In genomic region chr15:101860421-101861130, GRCm38 (mm10) we compare ENCODE assay signal across 8 mouse cellular contexts. TPM values are rescaled to one million over a fixed set of nuclear protein-coding genes. Genes with fewer than 3 reads are reported as not detected.
DNase-seq lines count a peak whose midpoint lies in the region; ATAC-seq lines count a peak whose summit lies in the region.

No protein-coding gene starts in this region.

- DNase-seq in CD4-positive, CD25-positive, alpha-beta regulatory T cell, adult 2 months (ENCODE audit: low read depth, low spot score): peak; percentile 5
- peak; percentile 28 for DNase-seq in ovary, postnatal 36 days (ENCODE audit: low spot score)
- no peak for DNase-seq in ovary, adult 18-20 months (ENCODE audit: low spot score)
- peak; percentile 7 to 54 for DNase-seq in kidney, postnatal 36 days
- DNase-seq in right cerebral cortex, postnatal 25 days: no peak
- DNase-seq in layer of hippocampus, postnatal 25 days (ENCODE audit: extremely low spot score in 1 of 2, low spot score in 1 of 2): no peak
- no peak for DNase-seq in adrenal gland, postnatal 25 days

- ATAC-seq in CD4-positive, CD25-positive, alpha-beta regulatory T cell, adult 4 months: no peak

RNA-seq across cellular contexts. Expression of gene Krt77, which starts 8.9 kb away (rescaled TPM):
- not detected for polyA plus RNA-seq in CD4-positive, CD25-positive, alpha-beta regulatory T cell, adult 4 months (2017; shearing (Covaris generic))
- 10 to 100 TPM in 1 of 2 experiments, 1 to 10 TPM in 1; 9.4 to 11.3 TPM for total RNA-seq in layer of hippocampus, postnatal 25 days (2021)
- total RNA-seq in adrenal gland, postnatal 25 days (2021): not detected in 2 replicates

RNA-seq across cellular contexts. Expression of gene Krt1, which starts 10.0 kb away (rescaled TPM):
- polyA plus RNA-seq in CD4-positive, CD25-positive, alpha-beta regulatory T cell, adult 4 months (2017; shearing (Covaris generic)): not detected
- 1 to 10 TPM; 3.5 to 4.1 TPM for total RNA-seq in layer of hippocampus, postnatal 25 days (2021)
- total RNA-seq in adrenal gland, postnatal 25 days (2021): 0.15 and 0.48 TPM in 2 replicates

RNA-seq across cellular contexts. Expression of gene Krt76, which starts 32.1 kb away (rescaled TPM):
- not detected for polyA plus RNA-seq in CD4-positive, CD25-positive, alpha-beta regulatory T cell, adult 4 months (2017; shearing (Covaris generic))
- total RNA-seq in layer of hippocampus, postnatal 25 days (2021): not detected
- total RNA-seq in adrenal gland, postnatal 25 days (2021): not detected in 2 replicates

RNA-seq across cellular contexts. Expression of gene Krt2, which starts 42.6 kb away (rescaled TPM):
- not detected for polyA plus RNA-seq in CD4-positive, CD25-positive, alpha-beta regulatory T cell, adult 4 months (2017; shearing (Covaris generic))
- 1 to 10 TPM; 5.2 to 5.4 TPM for total RNA-seq in layer of hippocampus, postnatal 25 days (2021)
- not detected in 2 replicates for total RNA-seq in adrenal gland, postnatal 25 days (2021)

RNA-seq across cellular contexts. Expression of gene Krt73, which starts 58.4 kb away (rescaled TPM):
- polyA plus RNA-seq in CD4-positive, CD25-positive, alpha-beta regulatory T cell, adult 4 months (2017; shearing (Covaris generic)): not detected
- total RNA-seq in layer of hippocampus, postnatal 25 days (2021): 1 to 10 TPM; 7.3 to 9.0 TPM
- not detected in 2 replicates for total RNA-seq in adrenal gland, postnatal 25 days (2021)

Comparison
In these comparisons a context has a peak if more than half of its experiments do, and no peak if none do; other contexts are left out.
1. DNase-seq: peak in CD4-positive, CD25-positive, alpha-beta regulatory T cell, adult 2 months (single experiment), ovary, postnatal 36 days (single experiment) and kidney, postnatal 36 days (2 of 2); none in ovary, adult 18-20 months (single experiment), right cerebral cortex, postnatal 25 days (single experiment), layer of hippocampus, postnatal 25 days (0 of 2) and adrenal gland, postnatal 25 days (single experiment).
2. RNA of gene Krt77, which starts 8.9 kb away (total RNA-seq): 9.4 to 11.3 TPM in layer of hippocampus, postnatal 25 days; not detected in adrenal gland, postnatal 25 days; every median in the first group is over 10 times any median in the second.